Mouse (Mus musculus) bone marrow macrophage, adult 2 months (primary cell): ENCODE measurements around the gene Cav3.

Experiments
- CTCF ChIP-seq: IDR thresholded peaks from 2 replicates; pipeline ENCODE4 v1.5.1; 2012; ENCODE audit warnings: low read depth, mild to moderate bottlenecking, low read length, moderate library complexity
- POLR2A ChIP-seq: IDR thresholded peaks from 2 replicates; pipeline ENCODE4 v1.6.1; 2012; ENCODE audit warnings: mild to moderate bottlenecking, low read depth, low read length, borderline replicate concordance

GRCm38 (mm10) chr6:112510346-112510745 is 51.0 kb downstream of the Cav3 start:
- TF ChIP-seq POLR2A, result no peak
- no peak for TF ChIP-seq CTCF
